Mouse (Mus musculus) forebrain, postnatal 0 days (tissue): ENCODE measurements at regions not wholly inside any gene's neighbourhood (a gene's known extent, or its start where the extent isn't known, plus 50 kb on each side); places are given as distances from the start of the nearest gene placed in this dataset.

Experiments
- ATAC-seq: fragments of 200-750 bp; cut with Nextera tagmentation; 2 replicates; pipeline ENCODE4 v1.8.0; 2017; ENCODE audit warnings: mild to moderate bottlenecking, moderate library complexity
- DNase-seq: peaks from one replicate; pipeline ENCODE4 v3.0.0-alpha.2; 2015
- H3K27ac ChIP-seq: fragments of 300-500 bp; sonication (generic); 2 replicates; pipeline ENCODE4 v1.5.1; 2014; ENCODE audit warnings: low read depth, mild to moderate bottlenecking, antibody characterized with exemption, low read length, moderate library complexity, mixed read lengths
- H3K27me3 ChIP-seq: fragments of 300-500 bp; sonication (generic); 2 replicates; pipeline ENCODE4 v1.6.1; 2014; ENCODE audit warnings: mild to moderate bottlenecking, low read length, mixed read lengths; ENCODE audit not compliant: insufficient read depth
- H3K36me3 ChIP-seq: fragments of 300-500 bp; sonication (generic); 2 replicates; pipeline ENCODE4 v1.6.1; 2014; ENCODE audit warnings: mild to moderate bottlenecking, moderate library complexity; ENCODE audit not compliant: insufficient read depth
- H3K4me1 ChIP-seq: fragments of 300-500 bp; sonication (generic); 2 replicates; pipeline ENCODE4 v1.6.1; 2014; ENCODE audit warnings: antibody characterized with exemption; ENCODE audit not compliant: insufficient read depth
- H3K4me2 ChIP-seq: fragments of 300-500 bp; sonication (generic); 2 replicates; pipeline ENCODE4 v1.6.1; 2014; ENCODE audit warnings: low read depth, mild to moderate bottlenecking, moderate library complexity
- H3K4me3 ChIP-seq: fragments of 300-500 bp; sonication (generic); 2 replicates; pipeline ENCODE4 v1.5.1; 2014; ENCODE audit warnings: low read depth, low read length, mixed read lengths
- H3K9ac ChIP-seq: fragments of 300-500 bp; sonication (generic); 2 replicates; pipeline ENCODE4 v1.6.1; 2014; ENCODE audit warnings: mild to moderate bottlenecking
- H3K9me3 ChIP-seq: fragments of 300-500 bp; sonication (generic); 2 replicates; pipeline ENCODE4 v1.6.1; 2016; ENCODE audit warnings: low read length
- CTCF ChIP-seq: sonication (generic); IDR thresholded peaks from 2 replicates; pipeline ENCODE4 v1.5.1; 2016; ENCODE audit warnings: antibody characterized with exemption, control low read depth, low read depth
- WGBS: fragments of 180-500 bp; shearing (Covaris S2); extraction: QIAGEN DNeasy Blood & Tissue Kit; methylation state at CpG from one replicate; pipeline ENCODE4 v1.1.7; 2014; 5-methylcytosine and 5-hydroxymethylcytosine counted together

- H3K4me1 ChIP-seq, result no peaks in the 10 kb centered on the region
- H3K36me3 ChIP-seq, result no peaks in the 10 kb centered on the region
- no peak overlapping the region for H3K9ac ChIP-seq
- H3K27me3 ChIP-seq, result no peaks in the 10 kb centered on the region
- H3K4me3 ChIP-seq, result no peak overlapping the region
- H3K27ac ChIP-seq, result no peak overlapping the region
- H3K9me3 ChIP-seq, result no peaks in the 10 kb centered on the region
- 88% methylated on average over 1 of the region's 1 CpGs for whole genome bisulfite sequencing
- ATAC-seq (no peak), DNase-seq (no peak)
- no peak overlapping the region for H3K4me2 ChIP-seq
- TF ChIP-seq CTCF, result no peak
Measured at GRCm38 (mm10) chr9:23911851-23912250, 185.9 kb upstream of the Npsr1 start.

- Histone ChIP-seq H3K9me3 (no peaks in the 10 kb centered on the region), H3K9ac (no peak overlapping the region), H3K4me2 (no peak overlapping the region), H3K27me3 (no peaks in the 10 kb centered on the region), H3K4me1 (no peaks in the 10 kb centered on the region), H3K4me3 (no peak overlapping the region), H3K36me3 (no peaks in the 10 kb centered on the region), H3K27ac (no peak overlapping the region)
- ATAC-seq, result no peak
- no peak for DNase-seq
- WGBS, result 65% methylated on average over 5 of the region's 5 CpGs
- no peak for TF ChIP-seq CTCF
Measured at GRCm38 (mm10) chr9:23917345-23917744, 180.5 kb upstream of the Npsr1 start.

GRCm38 (mm10) chr9:23919191-23919904 lies 178.4 kb upstream of the Npsr1 start:
- Histone ChIP-seq H3K4me1 (no peaks in the 10 kb centered on the region), H3K27me3 (no peaks in the 10 kb centered on the region), H3K4me2 (no peak overlapping the region), H3K9me3 (no peaks in the 10 kb centered on the region), H3K36me3 (no peaks in the 10 kb centered on the region), H3K9ac (no peak overlapping the region), H3K4me3 (no peak overlapping the region), H3K27ac (0 out of 2 replicates have a peak overlapping the region, but pooled peaks have one; percentile 30)
- no peak for TF ChIP-seq CTCF
- ATAC-seq, result peak; percentile 64; the same call in 1 of the 2 replicates
- WGBS, result 39% methylated on average over 3 of the region's 3 CpGs
- peak; percentile 50 for DNase-seq

GRCm38 (mm10) chr9:23932185-23932584 lies 165.6 kb upstream of the Npsr1 start:
- H3K4me1 ChIP-seq, result 0 out of 2 replicates have a peak, but pooled peaks cover 12% of the 10 kb centered on the region
- no peak overlapping the region for H3K9ac ChIP-seq
- no peaks in the 10 kb centered on the region for H3K36me3 ChIP-seq
- H3K4me3 ChIP-seq, result no peak overlapping the region
- no peaks in the 10 kb centered on the region for H3K27me3 ChIP-seq
- DNase-seq, result peak; percentile 45
- no peak for TF ChIP-seq CTCF
- no peak overlapping the region for H3K27ac ChIP-seq
- no peaks in the 10 kb centered on the region for H3K9me3 ChIP-seq
- H3K4me2 ChIP-seq, result no peak overlapping the region
- peak; percentile 76 for ATAC-seq

GRCm38 (mm10) chr9:23934282-23934681 lies 163.5 kb upstream of the Npsr1 start:
- TF ChIP-seq CTCF, result no peak
- Histone ChIP-seq H3K27me3 (no peaks in the 10 kb centered on the region), H3K36me3 (no peaks in the 10 kb centered on the region), H3K4me3 (no peak overlapping the region), H3K4me1 (0 out of 2 replicates have a peak, but pooled peaks cover 12% of the 10 kb centered on the region), H3K27ac (no peak overlapping the region), H3K4me2 (no peak overlapping the region), H3K9me3 (no peaks in the 10 kb centered on the region), H3K9ac (no peak overlapping the region)
- 46% methylated on average over 3 of the region's 3 CpGs for WGBS
- peak; percentile 13 for DNase-seq
- no peak for ATAC-seq

GRCm38 (mm10) chr9:23952543-23952942 lies 145.3 kb upstream of the Npsr1 start:
- no peaks in the 10 kb centered on the region for H3K4me1 ChIP-seq
- no peaks in the 10 kb centered on the region for H3K9me3 ChIP-seq
- no peak overlapping the region for H3K4me2 ChIP-seq
- H3K27me3 ChIP-seq, result no peaks in the 10 kb centered on the region
- no peak overlapping the region for H3K27ac ChIP-seq
- H3K9ac ChIP-seq, result no peak overlapping the region
- TF ChIP-seq CTCF, result no peak
- peak; percentile 85 for ATAC-seq
- peak; percentile 57 for DNase-seq
- no peaks in the 10 kb centered on the region for H3K36me3 ChIP-seq
- 72% methylated on average over 2 of the region's 2 CpGs for WGBS
- no peak overlapping the region for H3K4me3 ChIP-seq

GRCm38 (mm10) chr9:23956593-23956992 lies 141.2 kb upstream of the Npsr1 start:
- TF ChIP-seq CTCF, result no peak
- DNase-seq (no peak), ATAC-seq (no peak)

More at GRCm38 (mm10) chr9:23956593-23956992, 141.2 kb upstream of the Npsr1 start:
- no peak overlapping the region for H3K9ac ChIP-seq
- H3K4me1 ChIP-seq, result no peaks in the 10 kb centered on the region
- H3K9me3 ChIP-seq, result no peaks in the 10 kb centered on the region
- H3K27ac ChIP-seq, result no peak overlapping the region
- H3K36me3 ChIP-seq, result no peaks in the 10 kb centered on the region
- no peak overlapping the region for H3K4me3 ChIP-seq
- H3K27me3 ChIP-seq, result no peaks in the 10 kb centered on the region
- H3K4me2 ChIP-seq, result no peak overlapping the region
